Mouse (Mus musculus) erythroblast, embryonic 14.5 days (primary cell): ENCODE measurements around the gene Syt13. TPM values are rescaled to one million over a fixed set of nuclear protein-coding genes. Genes with fewer than 3 reads are reported as not detected.

Experiments
- H3K27me3 ChIP-seq: 2 replicates; pipeline ENCODE4 v1.6.1; 2012; ENCODE audit warnings: inconsistent platforms; ENCODE audit not compliant: control insufficient read depth
- H3K36me3 ChIP-seq: 2 replicates; pipeline ENCODE4 v1.6.1; 2012; ENCODE audit warnings: mild to moderate bottlenecking, inconsistent platforms; ENCODE audit not compliant: control insufficient read depth
- H3K4me1 ChIP-seq: 2 replicates; pipeline ENCODE4 v1.6.1; 2012; ENCODE audit warnings: inconsistent platforms; ENCODE audit not compliant: control insufficient read depth
- H3K4me3 ChIP-seq: replicated peaks from 2 replicates; pipeline ENCODE3; 2012; ENCODE audit warnings: moderate library complexity, mild to moderate bottlenecking, inconsistent platforms
- H3K9me3 ChIP-seq: 2 replicates; pipeline ENCODE4 v1.6.1; 2012; ENCODE audit warnings: low read length, inconsistent platforms, mixed read lengths; ENCODE audit not compliant: control insufficient read depth
- GATA1 ChIP-seq: IDR thresholded peaks from 2 replicates; pipeline ENCODE4 v1.6.1; 2012; ENCODE audit warnings: low read length, inconsistent platforms, mixed read lengths
- TAL1 ChIP-seq: IDR thresholded peaks from 3 replicates; pipeline ENCODE4 v1.6.1; 2012; ENCODE audit warnings: low read length, inconsistent platforms, mixed read lengths
- polyA plus RNA-seq: library from polyadenylated mRNA; stranded (reverse); fragments of >175 nt; gene quantifications from 2 replicates; pipeline ENCODE4 v1.2.3, GENCODE M21; 2012

Syt13 gene
- polyA plus RNA-seq, 1 experiment: not detected

- no peak overlapping the region for H3K4me3 ChIP-seq
- H3K4me1 ChIP-seq: peaks cover 89% of the 10 kb centered on the region
- peaks cover 44% of the 10 kb centered on the region for H3K36me3 ChIP-seq
Measured at GRCm38 (mm10) chr2:92985171-92985570, 70.3 kb downstream of the Syt13 start.

GRCm38 (mm10) chr2:92985600-92985999 lies 70.7 kb downstream of the Syt13 start:
- TF ChIP-seq TAL1: no peak
- TF ChIP-seq GATA1: no peak
- Histone ChIP-seq H3K4me3 (no peak overlapping the region), H3K27me3 (no peaks in the 10 kb centered on the region), H3K4me1 (peaks cover 85% of the 10 kb centered on the region), H3K9me3 (no peaks in the 10 kb centered on the region), H3K36me3 (peaks cover 44% of the 10 kb centered on the region)

More at GRCm38 (mm10) chr2:92985171-92985570, 70.3 kb downstream of the Syt13 start:
- TF ChIP-seq GATA1: no peak
- TF ChIP-seq TAL1: no peak
- Histone ChIP-seq H3K27me3 (no peaks in the 10 kb centered on the region), H3K9me3 (no peaks in the 10 kb centered on the region)

- Histone ChIP-seq H3K9me3 (no peaks in the 10 kb centered on the region), H3K4me1 (peaks cover 72% of the 10 kb centered on the region), H3K4me3 (no peak overlapping the region), H3K36me3 (peaks cover 58% of the 10 kb centered on the region), H3K27me3 (no peaks in the 10 kb centered on the region)
- TF ChIP-seq GATA1: no peak
- TF ChIP-seq TAL1: no peak
Measured at GRCm38 (mm10) chr2:92987108-92987618, 72.3 kb downstream of the Syt13 start.

DNA sequence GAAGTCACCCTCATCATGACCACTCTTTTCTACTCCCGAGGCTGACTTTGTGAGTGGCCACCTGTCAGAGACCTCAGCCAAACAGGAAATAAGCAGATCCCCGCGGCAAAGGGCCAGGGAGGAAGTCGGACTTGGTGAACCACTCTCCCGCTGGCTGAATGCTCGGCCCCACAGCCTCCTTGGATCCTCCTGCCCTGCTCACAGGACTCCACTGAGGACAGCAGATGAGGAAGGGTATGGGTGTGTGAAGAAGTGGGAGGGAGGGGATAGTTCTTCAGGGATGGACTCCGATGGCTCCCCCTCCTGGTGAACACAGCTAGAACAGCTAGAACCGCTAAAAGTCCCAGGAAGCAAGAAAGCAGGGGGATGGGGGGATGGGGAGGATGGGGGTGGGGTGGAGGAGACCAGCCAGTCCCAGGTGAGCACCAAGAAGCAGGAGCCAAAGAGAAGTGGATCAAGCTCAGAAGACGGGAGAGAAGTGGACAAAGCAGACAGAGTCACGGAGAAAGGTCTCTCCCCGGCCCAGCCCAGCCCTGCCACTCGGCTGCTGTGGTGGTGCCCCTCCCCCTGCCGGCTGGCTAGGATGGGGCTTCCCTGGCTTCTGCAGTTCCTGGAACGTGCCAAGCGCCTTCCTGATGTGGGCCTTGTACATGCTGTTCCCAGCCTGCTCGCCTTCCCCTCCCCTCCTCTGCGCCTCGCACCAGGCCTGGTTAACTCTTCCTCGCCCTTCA lies 73.2 kb downstream of the Syt13 start:
- peaks cover 63% of the 10 kb centered on the region for H3K4me1 ChIP-seq
- TF ChIP-seq TAL1 (no peak), GATA1 (no peak)
- no peak overlapping the region for H3K4me3 ChIP-seq
- H3K36me3 ChIP-seq: peaks cover 67% of the 10 kb centered on the region
- no peaks in the 10 kb centered on the region for H3K27me3 ChIP-seq
- no peaks in the 10 kb centered on the region for H3K9me3 ChIP-seq

- TF ChIP-seq GATA1 (no peak), TAL1 (no peak)
- Histone ChIP-seq H3K4me1 (peaks cover 48% of the 10 kb centered on the region), H3K4me3 (no peak overlapping the region), H3K9me3 (no peaks in the 10 kb centered on the region), H3K27me3 (no peaks in the 10 kb centered on the region), H3K36me3 (peaks cover 71% of the 10 kb centered on the region)
Measured at GRCm38 (mm10) chr2:92989593-92989992, 74.7 kb downstream of the Syt13 start.

GRCm38 (mm10) chr2:92991976-92992375 lies 77.1 kb downstream of the Syt13 start:
- Histone ChIP-seq H3K4me3 (no peak overlapping the region), H3K27me3 (no peaks in the 10 kb centered on the region), H3K4me1 (peaks cover 25% of the 10 kb centered on the region), H3K9me3 (no peaks in the 10 kb centered on the region), H3K36me3 (peaks cover 64% of the 10 kb centered on the region)
- TF ChIP-seq GATA1 (no peak), TAL1 (no peak)

DNA sequence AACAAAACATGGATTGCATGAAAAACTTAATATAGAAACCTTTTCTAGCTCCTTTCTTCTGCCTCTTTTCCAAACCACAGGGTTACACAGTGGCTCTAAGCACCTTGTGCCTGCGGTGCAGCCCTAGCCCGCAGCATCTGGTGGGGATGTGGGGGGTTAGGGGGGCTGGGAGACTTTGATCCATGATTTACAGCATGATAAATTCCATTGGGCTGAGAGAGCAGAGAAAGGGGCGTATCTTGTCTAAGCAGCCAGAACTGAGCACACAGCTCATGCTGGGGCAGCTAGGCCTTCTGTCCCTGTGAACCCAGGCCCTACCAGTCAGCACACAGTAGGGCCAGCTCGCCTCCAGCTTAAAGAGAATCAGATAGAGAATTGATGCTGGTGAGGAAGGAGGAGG lies 90.1 kb downstream of the Syt13 start:
- Histone ChIP-seq H3K4me1 (peaks cover 35% of the 10 kb centered on the region), H3K27me3 (no peaks in the 10 kb centered on the region), H3K9me3 (no peaks in the 10 kb centered on the region), H3K4me3 (no peak overlapping the region), H3K36me3 (peaks cover 24% of the 10 kb centered on the region)
- TF ChIP-seq GATA1: no peak
- TF ChIP-seq TAL1: no peak

Other genes with a start within 250 kb of the Syt13 start
- gene Prdm11, start 131.1 kb downstream of the Syt13 start, polyA plus RNA-seq: 0.57 and 0.58 TPM in 2 replicates